Mouse (Mus musculus): Measurements from ENCODE around the gene Hist2h2be.
"Not testable (repeated sequence)": the region's sequence is repeated elsewhere in the genome, so short reads cannot be mapped to it uniquely, and the experiment has no call there.

DNA sequence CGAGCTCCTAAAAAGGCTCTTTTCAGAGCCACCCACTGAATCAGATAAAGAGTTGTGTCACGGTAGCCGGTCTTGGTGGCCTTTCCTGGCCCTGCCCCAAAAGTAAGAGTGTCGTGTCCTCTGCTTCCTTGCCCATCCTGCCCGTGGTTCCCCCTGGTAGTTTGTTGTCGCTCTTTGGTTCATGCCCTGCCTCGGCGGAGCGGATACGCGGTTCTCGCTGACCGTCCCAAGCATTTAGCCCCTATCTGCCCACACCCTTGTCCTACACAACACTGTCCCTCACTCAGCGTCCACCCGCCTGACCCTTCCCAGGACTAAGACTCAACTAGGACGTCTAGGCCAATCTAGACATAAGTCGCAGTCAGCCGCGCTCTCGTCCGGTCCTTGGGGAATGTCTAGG lies 25.1 kb downstream of the Hist2h2be start:
- TF ChIP-seq CTCF, EP300 (IDR thresholded peaks at IDR 0.05): not testable (repeated sequence)
